Comparison of ENCODE assay signal across 13 mouse cellular contexts in the genomic region with DNA sequence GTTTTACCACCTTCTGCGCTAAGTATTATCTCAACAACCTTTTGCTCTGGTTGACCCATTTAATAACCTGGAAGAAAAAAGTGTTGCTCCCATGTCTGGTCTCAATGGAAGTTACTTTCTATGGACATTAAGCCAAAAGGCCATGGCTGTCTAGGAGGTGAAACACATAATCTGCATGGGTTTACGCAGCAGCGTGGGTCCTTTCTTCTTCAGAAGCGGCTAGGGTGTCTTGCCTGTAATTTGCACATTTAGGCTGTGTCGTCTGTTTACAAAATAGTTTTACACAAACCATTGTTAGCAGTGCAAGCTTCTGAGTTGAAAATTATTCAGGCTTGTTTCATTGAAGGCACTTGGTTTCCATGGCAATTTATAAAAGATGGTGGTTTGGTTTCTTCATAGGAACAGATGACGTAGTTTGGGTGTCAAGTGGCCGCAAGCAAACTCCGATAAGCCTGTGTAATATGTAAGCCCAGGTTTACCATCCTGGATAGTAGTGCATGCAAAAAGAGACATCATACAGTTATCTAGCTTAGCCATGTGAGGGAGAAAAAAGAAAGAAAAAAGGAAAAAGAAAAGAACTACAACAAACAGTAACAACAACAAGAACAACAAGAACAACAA.
DNase-seq lines count a peak whose midpoint lies in the region; ATAC-seq and TF ChIP-seq lines count a peak whose summit lies in the region.
"Had no signal": no experiment of that assay in that cellular context is flagged by ENCODE, and none has a peak within 500 bp of the region (broad histone marks: within the 10 kb centered on the region; RNA-seq: fewer than 3 reads in every experiment).

No protein-coding gene starts in this region.

- DNase-seq in neural tube, embryonic 11.5 days (ENCODE audit: low spot score): peak; percentile 34
- no peak for DNase-seq in neural tube, embryonic 10.5 days (ENCODE audit: extremely low spot score, low spot score)
- DNase-seq in forebrain, postnatal 0 days: peak; percentile 55
- no peak for DNase-seq in urinary bladder, postnatal 10 days (ENCODE audit: low spot score)
- DNase-seq in adrenal gland, adult 2 months: no peak
- DNase-seq in spleen, adult 18-20 months: no peak
- DNase-seq: lung, postnatal 10 days; thymus, adult 18-20 months had no signal

- no peaks in the 10 kb centered on the region for H3K36me3 ChIP-seq in neural tube, embryonic 11.5 days (ENCODE audit: control insufficient read depth, insufficient read depth, low read length)
- H3K36me3 ChIP-seq in forebrain, postnatal 0 days (ENCODE audit: insufficient read depth): no peaks in the 10 kb centered on the region
- H3K36me3 ChIP-seq in midbrain, embryonic 13.5 days: no peaks in the 10 kb centered on the region
- H3K36me3 ChIP-seq: embryonic facial prominence, embryonic 15.5 days; liver, embryonic 12.5 days had no signal

- H3K4me3 ChIP-seq in neural tube, embryonic 11.5 days (ENCODE audit: low read depth, low read length): no peak overlapping the region
- H3K4me3 ChIP-seq in forebrain, postnatal 0 days (ENCODE audit: low read depth, low read length): no peak overlapping the region
- H3K4me3 ChIP-seq in midbrain, embryonic 13.5 days (replicated peaks): no peak overlapping the region
- H3K4me3 ChIP-seq: embryonic facial prominence, embryonic 15.5 days; liver, embryonic 12.5 days had no signal

- H3K9me3 ChIP-seq in neural tube, embryonic 11.5 days (ENCODE audit: control insufficient read depth, low read length): no peaks in the 10 kb centered on the region
- no peaks in the 10 kb centered on the region for H3K9me3 ChIP-seq in forebrain, postnatal 0 days (ENCODE audit: low read length)
- no peaks in the 10 kb centered on the region for H3K9me3 ChIP-seq in midbrain, embryonic 13.5 days
- H3K9me3 ChIP-seq: embryonic facial prominence, embryonic 15.5 days; liver, embryonic 12.5 days had no signal

- no peak overlapping the region for H3K9ac ChIP-seq in neural tube, embryonic 11.5 days (ENCODE audit: low read length)
- H3K9ac ChIP-seq in forebrain, postnatal 0 days: no peak overlapping the region
- H3K9ac ChIP-seq in midbrain, embryonic 13.5 days (replicated peaks): no peak overlapping the region
- H3K9ac ChIP-seq: embryonic facial prominence, embryonic 15.5 days; liver, embryonic 12.5 days had no signal

- no peak for TF ChIP-seq CTCF in forebrain, postnatal 0 days (IDR thresholded peaks at IDR 0.05; ENCODE audit: low read depth)

- peak; percentile 85 for ATAC-seq in neural tube, embryonic 11.5 days (ENCODE audit: insufficient read depth, low FRiP score, low TSS enrichment)
- ATAC-seq in forebrain, postnatal 0 days: peak; percentile 85
- ATAC-seq in midbrain, embryonic 13.5 days: peak; percentile 87
- ATAC-seq: activated CD4-positive, CD25-positive, alpha-beta regulatory T cell, adult 4 months; intestine, postnatal 0 days; liver, embryonic 12.5 days had no signal

- H3K27ac ChIP-seq in neural tube, embryonic 11.5 days (ENCODE audit: low read depth, low read length): 0 out of 2 replicates have a peak overlapping the region, but pooled peaks have one; percentile 29
- H3K27ac ChIP-seq in forebrain, postnatal 0 days (ENCODE audit: low read depth, low read length): peak overlapping the region; percentile 31; the same call in 1 of the 2 replicates
- H3K27ac ChIP-seq in midbrain, embryonic 13.5 days: no peak overlapping the region
- H3K27ac ChIP-seq: embryonic facial prominence, embryonic 15.5 days; liver, embryonic 12.5 days had no signal

- no peaks in the 10 kb centered on the region for H3K4me1 ChIP-seq in neural tube, embryonic 11.5 days (ENCODE audit: control insufficient read depth, insufficient read depth, low read length)
- H3K4me1 ChIP-seq in forebrain, postnatal 0 days (ENCODE audit: insufficient read depth): peaks cover 6% of the 10 kb centered on the region; the same call in 1 of the 2 replicates
- H3K4me1 ChIP-seq in midbrain, embryonic 13.5 days (replicated peaks): 0 out of 2 replicates have a peak, but pooled peaks cover 6% of the 10 kb centered on the region
- H3K4me1 ChIP-seq: embryonic facial prominence, embryonic 15.5 days; liver, embryonic 12.5 days had no signal

- no peaks in the 10 kb centered on the region for H3K27me3 ChIP-seq in neural tube, embryonic 11.5 days (ENCODE audit: control insufficient read depth, insufficient read depth, low read length)
- H3K27me3 ChIP-seq in forebrain, postnatal 0 days (ENCODE audit: insufficient read depth, low read length): no peaks in the 10 kb centered on the region
- no peaks in the 10 kb centered on the region for H3K27me3 ChIP-seq in midbrain, embryonic 13.5 days
- H3K27me3 ChIP-seq: embryonic facial prominence, embryonic 15.5 days; liver, embryonic 12.5 days had no signal

- H3K4me2 ChIP-seq in neural tube, embryonic 11.5 days (ENCODE audit: low read depth): peak overlapping the region; percentile 1; the same call in 1 of the 2 replicates
- H3K4me2 ChIP-seq in forebrain, postnatal 0 days (ENCODE audit: low read depth): peak overlapping the region; percentile 17; the same call in 1 of the 2 replicates
- peak overlapping the region; percentile 15; the same call in 1 of the 2 replicates for H3K4me2 ChIP-seq in midbrain, embryonic 13.5 days (replicated peaks)
- H3K4me2 ChIP-seq: embryonic facial prominence, embryonic 15.5 days; liver, embryonic 12.5 days had no signal

- WGBS in neural tube, embryonic 11.5 days: 50% methylated on average over 8 of the region's 8 CpGs
- WGBS in forebrain, postnatal 0 days: 20% methylated on average over 8 of the region's 8 CpGs
- 36% methylated on average over 8 of the region's 8 CpGs for WGBS in midbrain, embryonic 13.5 days

Comparison
In these comparisons a context has a peak if more than half of its experiments do, and no peak if none do; other contexts are left out.
1. DNase-seq: peak in neural tube, embryonic 11.5 days (single experiment) and forebrain, postnatal 0 days (single experiment); none in neural tube, embryonic 10.5 days (single experiment), urinary bladder, postnatal 10 days (single experiment), adrenal gland, adult 2 months (single experiment) and spleen, adult 18-20 months (0 of 2).
2. Peak in every context shown above with its lines, with median percentiles within 50 percentile points of each other: ATAC-seq and H3K4me2 ChIP-seq.